ENCODE assay signal across 19 mouse cellular contexts in genomic region chr5:133746411-133746810, GRCm38 (mm10).
DNase-seq lines count a peak whose midpoint lies in the region; ATAC-seq and TF ChIP-seq lines count a peak whose summit lies in the region.
"Had no signal": no experiment of that assay in that cellular context is flagged by ENCODE, and none has a peak within 500 bp of the region (broad histone marks: within the 10 kb centered on the region; RNA-seq: fewer than 3 reads in every experiment).

No protein-coding gene starts in this region.

- DNase-seq in embryonic facial prominence, embryonic 14.5 days (ENCODE audit: low spot score) = peak; percentile 43
- DNase-seq in embryonic facial prominence, embryonic 10.5 days (ENCODE audit: low spot score) = no peak
- no peak for DNase-seq in left cerebral cortex, adult 2 months (ENCODE audit: extremely low spot score in 1 of 2, low spot score in 2 of 2)
- DNase-seq in left cerebral cortex, adult 18-20 months (ENCODE audit: low spot score in 2 of 2) = no peak
- DNase-seq in Muller cell, postnatal 12 days (ENCODE audit: inconsistent ontology term) = peak; percentile 28
- DNase-seq in forebrain, postnatal 0 days = peak; percentile 28
- no peak for DNase-seq in urinary bladder, postnatal 36 days (ENCODE audit: low spot score in 2 of 2)
- DNase-seq in cerebellum, adult 9-11 months = no peak
- DNase-seq: cerebellum, adult 2 months; gastrocnemius, postnatal 36 days; kidney, adult 9 months; thymus, postnatal 36 days had no signal

- H3K9ac ChIP-seq in embryonic facial prominence, embryonic 14.5 days (ENCODE audit: low read depth, low read length) = 0 out of 2 replicates have a peak overlapping the region, but pooled peaks have one; percentile 14
- no peak overlapping the region for H3K9ac ChIP-seq in forebrain, postnatal 0 days
- H3K9ac ChIP-seq: embryonic facial prominence, embryonic 12.5 days; heart, embryonic 15.5 days; intestine, embryonic 15.5 days; liver, embryonic 14.5 days; neural tube, embryonic 12.5 days had no signal

- no peaks in the 10 kb centered on the region for H3K27me3 ChIP-seq in embryonic facial prominence, embryonic 14.5 days (replicated peaks; ENCODE audit: control insufficient read depth, insufficient read depth, low read length)
- H3K27me3 ChIP-seq in embryonic facial prominence, embryonic 10.5 days (replicated peaks; ENCODE audit: low read depth, poor library complexity, severe bottlenecking) = no peaks in the 10 kb centered on the region
- H3K27me3 ChIP-seq in forebrain, postnatal 0 days (ENCODE audit: insufficient read depth, low read length) = no peaks in the 10 kb centered on the region
- H3K27me3 ChIP-seq: embryonic facial prominence, embryonic 12.5 days; heart, embryonic 15.5 days; intestine, embryonic 15.5 days; neural tube, embryonic 12.5 days had no signal

- 64% methylated on average over 10 of the region's 10 CpGs for WGBS in embryonic facial prominence, embryonic 14.5 days
- 71% methylated on average over 10 of the region's 10 CpGs for WGBS in embryonic facial prominence, embryonic 10.5 days
- WGBS in forebrain, postnatal 0 days = 43% methylated on average over 10 of the region's 10 CpGs

- no peak for TF ChIP-seq CTCF in left cerebral cortex, adult 2 months (IDR thresholded peaks at IDR 0.05)
- TF ChIP-seq CTCF in forebrain, postnatal 0 days (IDR thresholded peaks at IDR 0.05; ENCODE audit: low read depth) = no peak

- no peak overlapping the region for H3K4me3 ChIP-seq in embryonic facial prominence, embryonic 14.5 days (ENCODE audit: low read depth, low read length)
- H3K4me3 ChIP-seq in embryonic facial prominence, embryonic 10.5 days = no peak overlapping the region
- no peak overlapping the region for H3K4me3 ChIP-seq in left cerebral cortex, adult 2 months
- no peak overlapping the region for H3K4me3 ChIP-seq in forebrain, postnatal 0 days (ENCODE audit: low read depth, low read length)
- H3K4me3 ChIP-seq: embryonic facial prominence, embryonic 12.5 days; heart, embryonic 15.5 days; intestine, embryonic 15.5 days; neural tube, embryonic 12.5 days had no signal

- H3K4me1 ChIP-seq in embryonic facial prominence, embryonic 14.5 days (ENCODE audit: control insufficient read depth, insufficient read depth, low read length) = no peaks in the 10 kb centered on the region
- H3K4me1 ChIP-seq in embryonic facial prominence, embryonic 10.5 days = no peaks in the 10 kb centered on the region; the same call in 1 of the 2 replicates
- no peaks in the 10 kb centered on the region for H3K4me1 ChIP-seq in forebrain, postnatal 0 days (ENCODE audit: insufficient read depth)
- H3K4me1 ChIP-seq: embryonic facial prominence, embryonic 12.5 days; heart, embryonic 15.5 days; intestine, embryonic 15.5 days; neural tube, embryonic 12.5 days had no signal

- H3K4me2 ChIP-seq in embryonic facial prominence, embryonic 14.5 days (ENCODE audit: low read depth, low read length) = no peak overlapping the region
- H3K4me2 ChIP-seq in forebrain, postnatal 0 days (ENCODE audit: low read depth) = no peak overlapping the region
- H3K4me2 ChIP-seq: embryonic facial prominence, embryonic 12.5 days; heart, embryonic 15.5 days; intestine, embryonic 15.5 days; neural tube, embryonic 12.5 days had no signal

- intact Hi-C loops in left cerebral cortex, adult 2 months (cut with DNase I) = no loop called here

- peak; percentile 41; the same call in 1 of the 2 replicates for ATAC-seq in embryonic facial prominence, embryonic 14.5 days (ENCODE audit: low read depth)
- ATAC-seq in forebrain, postnatal 0 days = peak; percentile 47
- ATAC-seq: CD4-positive, CD25-positive, alpha-beta regulatory T cell, adult 4 months; intestine, embryonic 15.5 days had no signal

- H3K27ac ChIP-seq in embryonic facial prominence, embryonic 14.5 days (replicated peaks; ENCODE audit: low read depth, low read length) = no peak overlapping the region
- no peak overlapping the region for H3K27ac ChIP-seq in embryonic facial prominence, embryonic 10.5 days (replicated peaks)
- peak overlapping the region; percentile 50 for H3K27ac ChIP-seq in left cerebral cortex, adult 2 months
- H3K27ac ChIP-seq in forebrain, postnatal 0 days (ENCODE audit: low read depth, low read length) = no peak overlapping the region
- H3K27ac ChIP-seq: embryonic facial prominence, embryonic 12.5 days; heart, embryonic 15.5 days; intestine, embryonic 15.5 days; liver, embryonic 14.5 days; neural tube, embryonic 12.5 days had no signal

- no peaks in the 10 kb centered on the region for H3K36me3 ChIP-seq in embryonic facial prominence, embryonic 14.5 days (ENCODE audit: control insufficient read depth, insufficient read depth, low read length)
- H3K36me3 ChIP-seq in embryonic facial prominence, embryonic 10.5 days (replicated peaks) = no peaks in the 10 kb centered on the region
- no peaks in the 10 kb centered on the region for H3K36me3 ChIP-seq in forebrain, postnatal 0 days (ENCODE audit: insufficient read depth)
- H3K36me3 ChIP-seq: embryonic facial prominence, embryonic 12.5 days; G1E; heart, embryonic 15.5 days; intestine, embryonic 15.5 days; neural tube, embryonic 12.5 days had no signal

- peaks cover 7% of the 10 kb centered on the region; the same call in 1 of the 2 replicates for H3K9me3 ChIP-seq in embryonic facial prominence, embryonic 14.5 days (ENCODE audit: control insufficient read depth, low read length)
- H3K9me3 ChIP-seq in embryonic facial prominence, embryonic 10.5 days = no peaks in the 10 kb centered on the region
- no peaks in the 10 kb centered on the region for H3K9me3 ChIP-seq in forebrain, postnatal 0 days (ENCODE audit: low read length)
- H3K9me3 ChIP-seq: embryonic facial prominence, embryonic 12.5 days; heart, embryonic 15.5 days; intestine, embryonic 15.5 days; neural tube, embryonic 12.5 days had no signal

Comparison
In these comparisons a context has a peak if more than half of its experiments do, and no peak if none do; other contexts are left out.
1. DNase-seq: peak in embryonic facial prominence, embryonic 14.5 days (single experiment), Muller cell, postnatal 12 days (single experiment) and forebrain, postnatal 0 days (single experiment); none in embryonic facial prominence, embryonic 10.5 days (single experiment), left cerebral cortex, adult 2 months (0 of 2), left cerebral cortex, adult 18-20 months (0 of 2), urinary bladder, postnatal 36 days (0 of 2) and cerebellum, adult 9-11 months (single experiment).